Mouse (Mus musculus) testis, adult 10 weeks (tissue): ENCODE data around the gene Olfr812. TPM values are rescaled to one million over a fixed set of nuclear protein-coding genes. Genes with fewer than 3 reads are reported as not detected.

Source experiments
- polyA plus RNA-seq: library from polyadenylated mRNA; stranded (reverse); fragments of 350-450 nt; fragmentation: Illumina TruSeq; extraction: RNeasy Lipid Tissue Mini Kit (QIAGEN cat#74804); gene quantifications from one replicate; pipeline ENCODE4 v1.2.3, GENCODE M21; 2014; ENCODE audit warnings: low read depth, low replicate concordance

Gene Olfr812
- not detected for polyA plus RNA-seq

DNA sequence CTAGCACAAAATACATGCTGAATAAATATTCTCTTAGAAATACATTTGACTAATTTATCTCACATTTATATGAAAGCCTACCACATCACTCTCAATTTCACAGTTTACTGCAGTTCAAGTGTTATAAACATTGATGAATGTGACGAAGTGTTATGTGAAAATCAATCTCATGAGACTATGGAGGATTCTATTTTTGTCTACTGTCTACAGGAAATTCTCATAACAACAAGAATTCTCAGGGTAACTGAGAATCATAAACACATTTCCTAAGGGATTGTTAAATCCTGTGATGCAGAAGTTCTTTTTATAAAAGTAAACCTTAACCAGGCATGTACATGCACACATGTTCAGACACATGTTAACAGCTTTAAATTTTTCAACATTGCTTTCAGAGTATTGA is at the start of gene Olfr812:
TSS of gene Olfr812 (minus strand) at position 101 of the 400 bp plus-strand sequence.

DNA sequence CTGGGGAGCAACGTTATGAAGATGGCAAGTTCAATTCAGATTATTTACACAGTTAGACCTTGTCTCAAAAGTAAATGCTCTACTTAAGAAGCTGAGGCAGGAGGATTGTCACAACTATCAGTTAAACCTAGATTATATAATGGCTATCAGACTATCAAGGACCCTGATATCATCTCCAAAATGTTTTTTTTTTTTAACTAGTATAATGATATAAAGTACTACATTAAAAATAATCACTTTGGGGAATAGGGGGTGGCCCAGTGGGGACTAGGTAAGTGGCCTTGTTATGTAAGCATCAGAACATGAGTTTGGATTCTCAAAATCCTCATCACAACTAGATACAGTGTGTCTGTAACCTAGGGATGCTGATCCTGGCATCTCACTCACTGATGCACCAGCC is 33.9 kb upstream of the Olfr812 start, which contains the start of gene Olfr814:
TSS of gene Olfr814 (minus strand) at position 101 of the 400 bp plus-strand sequence.

DNA sequence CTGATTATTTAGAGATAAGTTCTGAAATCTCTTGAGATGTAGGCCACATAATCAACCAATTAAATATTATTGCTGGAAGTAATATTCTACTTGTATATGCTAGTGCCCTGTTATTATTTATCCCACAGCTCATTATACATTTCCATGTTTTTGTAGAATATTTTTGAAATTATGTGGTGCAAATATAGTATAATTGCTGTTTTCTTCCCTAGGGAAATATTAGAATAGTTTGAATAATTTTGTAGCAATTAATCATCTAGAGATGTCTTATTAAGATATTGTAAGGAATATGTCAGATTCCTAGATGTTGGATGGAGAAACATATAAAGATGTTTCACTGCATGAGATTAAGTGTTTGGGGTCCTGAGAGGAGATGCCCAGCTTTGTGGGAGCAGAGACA is 9.2 kb upstream of the Olfr812 start, which contains the start of gene Olfr813:
TSS of gene Olfr813 (plus strand) at position 301 of the 400 bp plus-strand sequence.

DNA sequence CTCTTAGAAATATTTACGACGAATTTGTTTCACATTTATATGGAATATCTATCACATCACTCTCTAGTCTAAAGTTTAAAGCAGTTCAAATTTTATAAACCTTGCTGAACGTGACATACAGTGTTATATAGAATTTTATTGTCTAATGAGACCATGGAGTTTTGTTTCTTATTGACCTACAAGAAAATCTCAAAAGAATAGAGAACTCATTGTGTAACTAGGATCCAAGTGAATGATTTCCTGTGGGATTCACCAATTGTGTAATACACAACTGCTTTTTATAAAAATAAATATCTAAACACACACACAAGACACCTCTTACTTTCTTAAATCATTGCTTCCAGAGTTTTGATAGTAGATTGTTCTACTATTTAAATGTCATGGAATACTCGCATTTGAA is 41.6 kb downstream of the Olfr812 start, which contains the start of gene Olfr811:
TSS of gene Olfr811 (minus strand) at position 101 of the 400 bp plus-strand sequence.

DNA sequence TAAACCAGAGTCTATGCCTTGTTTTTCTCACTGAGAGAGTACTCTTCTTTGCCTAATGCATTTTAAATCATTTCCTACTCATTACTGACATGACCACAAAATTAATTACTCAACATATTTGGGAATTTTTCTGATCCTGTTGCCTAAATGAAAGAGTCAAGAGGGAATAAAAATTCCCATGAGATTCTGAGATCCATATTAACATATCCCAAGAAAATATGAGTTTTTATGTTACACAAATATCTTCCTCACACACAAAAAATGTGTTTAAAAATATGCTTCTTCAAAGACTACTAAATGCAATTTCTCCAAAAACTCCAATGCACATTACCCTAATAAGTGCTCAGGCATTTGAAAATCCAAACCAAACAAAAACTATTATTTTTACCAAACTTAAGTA is 51.1 kb downstream of the Olfr812 start, which contains the start of gene Olfr810:
TSS of gene Olfr810 (minus strand) at position 101 of the 400 bp plus-strand sequence.

Other genes with a start within 250 kb of the Olfr812 start
- gene Olfr796, start 233.5 kb downstream of the Olfr812 start, polyA plus RNA-seq, result not detected
- gene Olfr798, start 218.2 kb downstream of the Olfr812 start, polyA plus RNA-seq, result not detected
- not detected for gene Olfr799, start 208.6 kb downstream of the Olfr812 start, polyA plus RNA-seq
- gene Olfr800, start 188.4 kb downstream of the Olfr812 start, polyA plus RNA-seq, result not detected
- gene Olfr801, start 172.2 kb downstream of the Olfr812 start, polyA plus RNA-seq, result not detected
- gene Olfr802, start 157.9 kb downstream of the Olfr812 start, polyA plus RNA-seq, result not detected
- not detected for gene Olfr803, start 151.8 kb downstream of the Olfr812 start, polyA plus RNA-seq
- gene Olfr804, start 142.9 kb downstream of the Olfr812 start, polyA plus RNA-seq, result not detected
- not detected for gene Olfr805, start 116.7 kb downstream of the Olfr812 start, polyA plus RNA-seq
- not detected for gene Olfr806, start 104.2 kb downstream of the Olfr812 start, polyA plus RNA-seq
- not detected for gene Olfr807, start 88.3 kb downstream of the Olfr812 start, polyA plus RNA-seq
- not detected for gene Olfr808, start 80.6 kb downstream of the Olfr812 start, polyA plus RNA-seq
- not detected for gene Olfr809, start 71.5 kb downstream of the Olfr812 start, polyA plus RNA-seq
- gene Olfr810, start 51.2 kb downstream of the Olfr812 start, polyA plus RNA-seq, result not detected
- not detected for gene Olfr811, start 41.7 kb downstream of the Olfr812 start, polyA plus RNA-seq
- gene Olfr813, start 9.3 kb upstream of the Olfr812 start, polyA plus RNA-seq, result not detected
- gene Olfr814, start 33.8 kb upstream of the Olfr812 start, polyA plus RNA-seq, result not detected
- not detected for gene Olfr815, start 59.8 kb upstream of the Olfr812 start, polyA plus RNA-seq
- gene Olfr816, start 69.5 kb upstream of the Olfr812 start, polyA plus RNA-seq, result not detected
- gene Olfr818, start 103.0 kb upstream of the Olfr812 start, polyA plus RNA-seq, result not detected
- gene Olfr819, start 121.2 kb upstream of the Olfr812 start, polyA plus RNA-seq, result not detected
- gene Olfr247, start 130.0 kb upstream of the Olfr812 start, polyA plus RNA-seq, result not detected
- not detected for gene Gm10310, start 139.0 kb upstream of the Olfr812 start, polyA plus RNA-seq
- gene Olfr820, start 166.5 kb upstream of the Olfr812 start, polyA plus RNA-seq, result not detected
- not detected for gene Olfr821, start 184.3 kb upstream of the Olfr812 start, polyA plus RNA-seq
- not detected for gene Olfr822, start 225.1 kb upstream of the Olfr812 start, polyA plus RNA-seq